Mouse (Mus musculus): ENCODE results near the gene Gm49403. TPM values are rescaled to one million over a fixed set of nuclear protein-coding genes. Genes with fewer than 3 reads are reported as not detected.

Gm49403 gene
- polyA plus RNA-seq, 1 experiment from 2014 or later, result not detected

GRCm38 (mm10) chr19:8881034-8881392 is 2.7 kb upstream of the Gm49403 start:
- DNase-seq (no peak), ATAC-seq (no peak; the same call in 1 of the 2 replicates)
- no peaks in the 10 kb centered on the region for H3K9me3 ChIP-seq (ENCODE audit: low read length)
- peaks cover 11% of the 10 kb centered on the region for H3K36me3 ChIP-seq (replicated peaks; ENCODE audit: insufficient read depth, low read length)
- TF ChIP-seq EP300 (IDR thresholded peaks at IDR 0.05; ENCODE audit: low read depth) (no peak), CTCF (IDR thresholded peaks at IDR 0.05; ENCODE audit: low read depth) (no peak)
- H3K27ac ChIP-seq (ENCODE audit: low read depth), result no peak overlapping the region
- peak overlapping the region; percentile 94 for H3K4me3 ChIP-seq (ENCODE audit: low read depth, low read length)
- WGBS (ENCODE audit: insufficient replicate concordance), result 8% methylated on average over 3 of the region's 3 CpGs
- no peaks in the 10 kb centered on the region for H3K27me3 ChIP-seq (ENCODE audit: insufficient read depth, low read length)
- peaks cover 10% of the 10 kb centered on the region for H3K4me1 ChIP-seq (ENCODE audit: insufficient read depth)
- peak overlapping the region; percentile 98 for H3K4me2 ChIP-seq (ENCODE audit: low read depth, low read length)
- peak overlapping the region; percentile 53 for H3K9ac ChIP-seq (replicated peaks)

DNA sequence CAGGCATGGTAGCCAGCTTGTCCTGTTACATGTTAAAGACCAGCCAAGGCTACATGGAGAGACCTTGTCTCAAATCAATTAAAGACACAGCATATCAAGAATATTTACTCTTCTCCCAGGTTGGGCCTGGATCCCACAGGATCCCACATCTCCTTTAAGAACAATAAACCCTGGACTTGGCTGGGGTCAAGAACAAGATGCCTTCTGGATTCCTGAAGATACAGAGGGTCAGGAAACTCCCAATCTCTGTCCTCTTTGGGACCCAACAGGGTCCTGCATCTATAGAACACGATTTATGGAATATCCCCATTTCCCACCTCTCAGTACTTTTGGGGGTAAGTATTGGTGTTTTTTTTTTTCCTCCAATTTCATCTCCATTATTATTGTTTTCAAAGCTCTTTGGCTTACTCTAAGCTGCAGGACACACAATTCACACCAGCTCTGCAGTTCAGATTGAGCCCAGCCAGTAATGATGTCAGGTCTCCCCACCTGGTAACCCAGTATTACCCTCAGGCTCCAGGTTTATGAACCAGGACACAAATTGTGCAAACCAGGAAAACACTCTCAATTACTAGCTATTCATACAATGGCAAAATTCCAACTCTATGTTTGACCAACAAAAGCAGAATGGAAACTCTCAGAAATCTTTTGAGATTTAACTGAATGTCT is 3.3 kb downstream of the Gm49403 start:
- TF ChIP-seq CTCF (IDR thresholded peaks at IDR 0.05; ENCODE audit: low read depth) (no peak), EP300 (IDR thresholded peaks at IDR 0.05; ENCODE audit: low read depth) (no peak)
- DNase-seq (no peak), ATAC-seq (no peak)
- Histone ChIP-seq H3K36me3 (replicated peaks; ENCODE audit: insufficient read depth, low read length) (peaks cover 10% of the 10 kb centered on the region; the same call in 1 of the 2 replicates), H3K9ac (replicated peaks) (no peak overlapping the region), H3K9me3 (ENCODE audit: low read length) (no peaks in the 10 kb centered on the region), H3K4me1 (ENCODE audit: insufficient read depth) (peaks cover 15% of the 10 kb centered on the region), H3K27me3 (ENCODE audit: insufficient read depth, low read length) (no peaks in the 10 kb centered on the region), H3K4me2 (ENCODE audit: low read depth, low read length) (peak overlapping the region; percentile 70), H3K27ac (ENCODE audit: low read depth) (peak overlapping the region; percentile 79; the same call in 1 of the 2 replicates), H3K4me3 (ENCODE audit: low read depth, low read length) (no peak overlapping the region)
- WGBS (ENCODE audit: insufficient replicate concordance), result 56% methylated on average over 1 of the region's 1 CpGs

DNA sequence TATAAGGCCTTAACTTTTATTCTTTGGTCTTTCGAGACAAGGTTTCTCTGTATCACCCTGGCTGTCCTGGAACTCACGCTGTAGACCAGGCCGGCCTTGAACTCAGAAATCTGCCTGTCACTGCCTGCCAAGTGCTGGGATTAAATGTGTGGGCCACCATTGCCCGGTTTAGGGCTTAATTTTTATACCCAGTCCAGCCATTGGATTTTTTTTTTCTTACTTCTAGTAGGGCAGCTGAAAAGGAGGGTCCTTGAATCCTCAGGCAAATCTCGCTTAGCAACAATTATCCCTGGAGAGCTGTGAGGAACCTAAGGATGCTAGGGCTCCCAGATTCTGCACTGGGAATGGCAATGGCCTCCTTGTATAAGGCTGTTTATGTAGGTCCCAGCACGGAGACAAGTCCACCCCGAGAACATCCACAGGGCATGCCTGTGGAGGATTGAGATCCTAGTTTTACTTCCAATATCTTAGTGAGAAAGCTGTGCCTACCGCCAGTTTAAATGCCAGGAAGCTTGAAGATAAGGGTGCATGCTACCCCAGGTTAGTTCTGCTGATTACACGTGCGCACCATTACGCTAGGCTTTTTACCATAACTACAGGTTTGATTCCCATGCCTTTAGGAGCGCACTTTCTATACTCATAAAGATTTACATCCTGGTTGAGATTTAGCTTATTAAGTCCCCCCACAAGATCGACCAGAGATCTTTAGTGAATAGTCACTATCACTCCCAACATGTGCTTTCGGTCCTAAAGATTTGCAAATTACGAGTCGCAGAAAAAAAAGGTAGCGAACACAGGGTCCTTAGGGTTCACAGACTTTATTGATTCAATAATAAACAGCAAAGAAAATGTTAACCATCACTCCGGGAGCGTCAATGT is 4.1 kb downstream of the Gm49403 start:
- no peak for ATAC-seq
- peaks cover 10% of the 10 kb centered on the region; the same call in 1 of the 2 replicates for H3K36me3 ChIP-seq (replicated peaks; ENCODE audit: insufficient read depth, low read length)
- TF ChIP-seq CTCF (IDR thresholded peaks at IDR 0.05; ENCODE audit: low read depth) (no peak), EP300 (IDR thresholded peaks at IDR 0.05; ENCODE audit: low read depth) (no peak)
- H3K4me1 ChIP-seq (ENCODE audit: insufficient read depth), result peaks cover 15% of the 10 kb centered on the region
- no peaks in the 10 kb centered on the region for H3K27me3 ChIP-seq (ENCODE audit: insufficient read depth, low read length)
- DNase-seq, result no peak
- H3K9ac ChIP-seq (replicated peaks), result peak overlapping the region; percentile 69
- H3K27ac ChIP-seq (ENCODE audit: low read depth), result peak overlapping the region; percentile 79
- no peaks in the 10 kb centered on the region for H3K9me3 ChIP-seq (ENCODE audit: low read length)
- peak overlapping the region; percentile 61 for H3K4me3 ChIP-seq (ENCODE audit: low read depth, low read length)
- H3K4me2 ChIP-seq (ENCODE audit: low read depth, low read length), result peak overlapping the region; percentile 70
- 16% methylated on average over 19 of the region's 19 CpGs for WGBS (ENCODE audit: insufficient replicate concordance)

DNA sequence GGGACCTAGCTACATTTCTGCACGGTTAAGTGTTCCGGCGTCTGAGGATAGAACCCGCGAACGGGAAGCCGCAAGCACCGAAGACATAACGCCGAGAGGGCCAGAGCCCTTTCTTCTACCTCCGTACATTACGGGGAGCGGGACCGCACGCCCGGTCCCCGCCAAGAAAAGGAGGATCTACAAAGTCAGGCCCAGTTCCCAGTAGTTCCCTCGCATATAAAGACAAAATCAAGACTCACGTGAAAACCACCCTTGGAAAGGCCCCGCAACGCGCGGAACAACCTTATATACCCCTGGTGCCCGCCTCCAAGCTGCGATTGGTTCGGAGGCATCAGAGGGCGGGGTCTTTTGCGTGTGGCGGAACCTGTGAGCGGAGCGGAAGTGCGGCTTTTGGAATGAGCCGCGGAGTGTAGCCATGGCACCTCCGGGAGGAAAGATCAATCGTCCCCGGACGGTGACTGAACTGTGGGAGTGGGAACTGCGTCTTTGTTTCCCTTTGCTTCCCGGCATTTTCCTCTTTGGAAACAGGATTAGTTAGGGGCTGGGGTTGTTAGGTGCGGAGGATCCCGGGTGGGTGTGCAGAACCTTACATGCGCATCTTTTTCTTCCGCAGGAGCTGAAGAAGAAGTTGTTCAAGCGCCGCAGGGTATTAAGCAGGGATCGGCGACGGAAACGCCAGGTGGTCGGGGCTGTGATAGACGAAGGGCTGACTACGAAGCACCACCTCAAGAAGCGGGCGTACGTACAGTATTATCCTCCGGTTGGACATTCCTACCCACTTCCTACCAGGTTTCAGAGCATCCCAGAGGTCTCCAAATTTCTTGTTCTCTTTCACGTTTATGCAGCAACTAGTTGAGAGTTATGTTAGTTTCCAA is 5.0 kb downstream of the Gm49403 start, which contains the start of the genes 1810009A15Rik and Gm49416:
TSS of gene 1810009A15Rik (plus strand) at position 343 of the 875 bp plus-strand sequence.
TSS of gene Gm49416 (plus strand) at position 416 of the 875 bp plus-strand sequence.
- WGBS (ENCODE audit: insufficient replicate concordance), result under 1% methylated on average over 58 of the region's 58 CpGs
- Histone ChIP-seq H3K9ac (replicated peaks) (peak within 1 kb of the TSS; percentile 69), H3K4me3 (ENCODE audit: low read depth, low read length) (peak within 1 kb of the TSS; percentile 61), H3K9me3 (ENCODE audit: low read length) (no peaks in the 10 kb centered on the region), H3K27ac (ENCODE audit: low read depth) (peak within 1 kb of the TSS; percentile 79), H3K4me2 (ENCODE audit: low read depth, low read length) (peak within 1 kb of the TSS; percentile 70), H3K4me1 (ENCODE audit: insufficient read depth) (peaks cover 17% of the 10 kb centered on the region), H3K36me3 (replicated peaks; ENCODE audit: insufficient read depth, low read length) (peaks cover 10% of the 10 kb centered on the region; the same call in 1 of the 2 replicates), H3K27me3 (ENCODE audit: insufficient read depth, low read length) (no peaks in the 10 kb centered on the region)
- TF ChIP-seq CTCF (IDR thresholded peaks at IDR 0.05; ENCODE audit: low read depth) (no peak), EP300 (IDR thresholded peaks at IDR 0.05; ENCODE audit: low read depth) (no peak)
- DNase-seq (peak; percentile 97), ATAC-seq (peak; percentile 94)

DNA sequence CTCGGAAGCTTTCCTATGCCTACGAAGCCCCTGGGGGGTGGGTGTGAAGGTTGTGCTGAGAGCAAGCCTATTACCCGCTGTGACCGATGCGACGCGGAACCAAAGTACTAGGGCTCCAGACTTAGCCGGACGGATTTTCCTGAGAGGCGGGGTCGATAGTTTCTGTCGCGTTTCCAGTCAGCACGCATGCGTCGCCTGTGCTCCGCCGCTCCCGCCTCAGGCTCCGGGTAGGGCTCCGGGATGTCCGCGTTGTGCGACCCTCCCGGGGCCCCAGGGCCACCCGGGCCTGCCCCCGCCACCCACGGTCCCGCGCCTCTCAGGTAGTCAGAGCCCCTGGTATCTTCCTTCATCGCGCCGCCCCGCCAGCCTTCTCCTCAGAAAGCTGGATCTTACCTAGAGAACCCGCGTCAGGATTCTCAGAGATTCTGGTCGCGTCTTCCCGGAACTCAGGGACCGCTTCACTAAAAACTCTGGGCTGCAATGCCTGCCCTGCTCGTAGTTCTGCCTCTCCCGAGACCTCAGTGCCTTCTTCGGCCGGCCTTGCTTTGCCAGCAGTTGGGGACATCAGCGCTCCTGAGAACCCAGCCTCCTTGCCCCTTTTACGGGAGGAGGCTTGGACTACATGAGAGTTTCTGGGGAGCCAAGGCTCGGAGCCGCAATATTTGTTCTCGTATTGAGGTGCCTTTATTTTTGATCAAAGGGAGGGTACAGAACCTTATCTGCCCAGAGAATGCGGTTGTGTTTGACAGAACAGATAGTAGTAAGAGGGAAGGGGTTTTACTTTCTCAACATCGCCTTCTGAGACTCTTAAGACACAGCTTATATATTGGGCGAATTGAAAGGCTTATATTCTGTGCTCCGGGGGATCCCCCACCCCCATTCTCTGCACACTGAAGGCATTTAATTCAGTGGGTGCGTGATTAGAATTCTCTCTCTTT is 9.4 kb downstream of the Gm49403 start, which contains the start of gene Ints5:
TSS of gene Ints5 (plus strand) at position 177 of the 938 bp plus-strand sequence.
- Histone ChIP-seq H3K9ac (replicated peaks) (peak within 1 kb of the TSS; percentile 93), H3K36me3 (replicated peaks; ENCODE audit: insufficient read depth, low read length) (peaks cover 16% of the 10 kb centered on the region; the same call in 1 of the 2 replicates), H3K4me1 (ENCODE audit: insufficient read depth) (peaks cover 26% of the 10 kb centered on the region), H3K27ac (ENCODE audit: low read depth) (peak within 1 kb of the TSS; percentile 66), H3K9me3 (ENCODE audit: low read length) (no peaks in the 10 kb centered on the region), H3K27me3 (ENCODE audit: insufficient read depth, low read length) (no peaks in the 10 kb centered on the region), H3K4me2 (ENCODE audit: low read depth, low read length) (peak within 1 kb of the TSS; percentile 92), H3K4me3 (ENCODE audit: low read depth, low read length) (peak within 1 kb of the TSS; percentile 91)
- TF ChIP-seq CTCF (IDR thresholded peaks at IDR 0.05; ENCODE audit: low read depth), result no peak
- TF ChIP-seq EP300 (IDR thresholded peaks at IDR 0.05; ENCODE audit: low read depth), result no peak
- peak; percentile 89 for DNase-seq
- under 1% methylated on average over 51 of the region's 54 CpGs for WGBS (ENCODE audit: insufficient replicate concordance)
- ATAC-seq, result peak; percentile 56
